Mouse (Mus musculus) embryonic facial prominence, embryonic 12.5 days (tissue): ENCODE data around the gene Proser2. TPM values are rescaled to one million over a fixed set of nuclear protein-coding genes. Genes with fewer than 3 reads are reported as not detected.

Experiments
- ATAC-seq: fragments of 200-750 bp; cut with Nextera tagmentation; 2 replicates; pipeline ENCODE4 v1.8.0; 2017; ENCODE audit not compliant: insufficient number of reproducible peaks, insufficient read depth, low FRiP score, low TSS enrichment
- H3K27ac ChIP-seq: fragments of 300-500 bp; sonication (generic); 2 replicates; pipeline ENCODE4 v1.5.1; 2016; ENCODE audit warnings: mild to moderate bottlenecking
- H3K27me3 ChIP-seq: fragments of 300-500 bp; sonication (generic); 2 replicates; pipeline ENCODE4 v1.6.1; 2016; ENCODE audit warnings: mild to moderate bottlenecking, moderate library complexity
- H3K36me3 ChIP-seq: fragments of 300-500 bp; sonication (generic); 2 replicates; pipeline ENCODE4 v1.6.1; 2016; ENCODE audit warnings: mild to moderate bottlenecking
- H3K4me1 ChIP-seq: fragments of 300-500 bp; sonication (generic); 2 replicates; pipeline ENCODE4 v1.6.1; 2016
- H3K4me2 ChIP-seq: fragments of 300-500 bp; sonication (generic); replicated peaks from 2 replicates; pipeline ENCODE4 v1.6.1; 2016; ENCODE audit warnings: mild to moderate bottlenecking, moderate library complexity
- H3K4me3 ChIP-seq: fragments of 300-500 bp; sonication (generic); 2 replicates; pipeline ENCODE4 v1.5.1; 2016; ENCODE audit warnings: mild to moderate bottlenecking
- H3K9ac ChIP-seq: fragments of 300-500 bp; sonication (generic); 2 replicates; pipeline ENCODE4 v1.6.1; 2016; ENCODE audit warnings: mild to moderate bottlenecking, moderate library complexity
- H3K9me3 ChIP-seq: fragments of 300-500 bp; sonication (generic); 2 replicates; pipeline ENCODE4 v1.6.1; 2016; ENCODE audit warnings: mild to moderate bottlenecking, moderate library complexity
- WGBS: fragments of 180-500 bp; shearing (Covaris S2); methylation state at CpG from one replicate; pipeline ENCODE4 v1.1.7; 2016; 5-methylcytosine and 5-hydroxymethylcytosine counted together
- polyA plus RNA-seq: library from polyadenylated mRNA; unstranded; fragments of >200 nt; fragmentation: Nextera tagmentation; extraction: Ambion mirVana; gene quantifications from 2 replicates; pipeline ENCODE4 v1.2.1, GENCODE M21; 2016

The Proser2 gene
- 5.5 and 7.7 TPM in 2 replicates for polyA plus RNA-seq

GRCm38 (mm10) chr2:6129555-6130355 is at the start of gene Proser2:
Gene Proser2 (minus strand): TSS chr2:6130211.
- Histone ChIP-seq H3K9ac (peak within 1 kb of the TSS; percentile 54), H3K27me3 (peaks cover 24% of the 10 kb centered on the region), H3K4me2 (peak within 1 kb of the TSS; percentile 90), H3K4me3 (peak within 1 kb of the TSS; percentile 71), H3K27ac (no peak within 1 kb of the TSS), H3K9me3 (no peaks in the 10 kb centered on the region), H3K36me3 (no peaks in the 10 kb centered on the region), H3K4me1 (no peaks in the 10 kb centered on the region)
- under 1% methylated on average over 82 of the region's 83 CpGs for WGBS
- ATAC-seq, result peak; percentile 88

GRCm38 (mm10) chr2:6179749-6180117 is 49.7 kb upstream of the Proser2 start:
- H3K9ac ChIP-seq, result no peak overlapping the region
- no peaks in the 10 kb centered on the region for H3K27me3 ChIP-seq
- 81% methylated on average over 1 of the region's 1 CpGs for WGBS
- H3K36me3 ChIP-seq, result no peaks in the 10 kb centered on the region
- no peaks in the 10 kb centered on the region for H3K4me1 ChIP-seq
- peaks cover 3% of the 10 kb centered on the region; the same call in 1 of the 2 replicates for H3K9me3 ChIP-seq
- H3K27ac ChIP-seq, result no peak overlapping the region
- H3K4me2 ChIP-seq, result no peak overlapping the region
- H3K4me3 ChIP-seq, result no peak overlapping the region
- ATAC-seq, result no peak

GRCm38 (mm10) chr2:6178901-6179748 is 49.1 kb upstream of the Proser2 start:
- Histone ChIP-seq H3K4me2 (no peak overlapping the region), H3K9me3 (peaks cover 3% of the 10 kb centered on the region; the same call in 1 of the 2 replicates), H3K27me3 (no peaks in the 10 kb centered on the region), H3K4me3 (no peak overlapping the region), H3K9ac (no peak overlapping the region), H3K4me1 (no peaks in the 10 kb centered on the region), H3K27ac (no peak overlapping the region), H3K36me3 (no peaks in the 10 kb centered on the region)
- WGBS, result 82% methylated on average over 16 of the region's 16 CpGs
- no peak for ATAC-seq

- Histone ChIP-seq H3K4me2 (no peak overlapping the region), H3K4me1 (no peaks in the 10 kb centered on the region), H3K27me3 (no peaks in the 10 kb centered on the region), H3K27ac (no peak overlapping the region), H3K9me3 (no peaks in the 10 kb centered on the region), H3K4me3 (no peak overlapping the region), H3K36me3 (no peaks in the 10 kb centered on the region), H3K9ac (no peak overlapping the region)
- ATAC-seq, result no peak
- WGBS, result 19% methylated on average over 3 of the region's 3 CpGs
Measured at GRCm38 (mm10) chr2:6173013-6173412, 43.0 kb upstream of the Proser2 start.

- H3K4me1 ChIP-seq, result peaks cover 7% of the 10 kb centered on the region
- no peak overlapping the region for H3K9ac ChIP-seq
- H3K27ac ChIP-seq, result no peak overlapping the region
- no peak overlapping the region for H3K4me2 ChIP-seq
- no peaks in the 10 kb centered on the region for H3K27me3 ChIP-seq
- ATAC-seq, result no peak
- WGBS, result 73% methylated on average over 2 of the region's 2 CpGs
- no peak overlapping the region for H3K4me3 ChIP-seq
- no peaks in the 10 kb centered on the region for H3K36me3 ChIP-seq
- no peaks in the 10 kb centered on the region for H3K9me3 ChIP-seq
Measured at GRCm38 (mm10) chr2:6168560-6168959, 38.5 kb upstream of the Proser2 start.

- Histone ChIP-seq H3K27me3 (no peaks in the 10 kb centered on the region), H3K9me3 (no peaks in the 10 kb centered on the region), H3K4me3 (no peak overlapping the region), H3K27ac (no peak overlapping the region), H3K36me3 (no peaks in the 10 kb centered on the region), H3K4me2 (no peak overlapping the region), H3K4me1 (peaks cover 7% of the 10 kb centered on the region), H3K9ac (no peak overlapping the region)
- ATAC-seq, result 0 out of 2 replicates have a peak, but pooled peaks have one; percentile 62
- 22% methylated on average over 5 of the region's 5 CpGs for WGBS
Measured at GRCm38 (mm10) chr2:6167843-6168558, 38.0 kb upstream of the Proser2 start.

- Histone ChIP-seq H3K9me3 (no peaks in the 10 kb centered on the region), H3K27me3 (no peaks in the 10 kb centered on the region), H3K4me1 (peaks cover 18% of the 10 kb centered on the region), H3K4me3 (no peak overlapping the region), H3K4me2 (no peak overlapping the region), H3K36me3 (no peaks in the 10 kb centered on the region), H3K27ac (no peak overlapping the region), H3K9ac (no peak overlapping the region)
- 78% methylated on average over 6 of the region's 6 CpGs for WGBS
- ATAC-seq, result no peak
Measured at GRCm38 (mm10) chr2:6165771-6166170, 35.8 kb upstream of the Proser2 start.

GRCm38 (mm10) chr2:6164606-6165290 is 34.7 kb upstream of the Proser2 start:
- H3K9ac ChIP-seq, result no peak overlapping the region
- H3K9me3 ChIP-seq, result no peaks in the 10 kb centered on the region
- no peak overlapping the region for H3K27ac ChIP-seq
- ATAC-seq, result no peak
- H3K4me2 ChIP-seq, result no peak overlapping the region
- 56% methylated on average over 16 of the region's 16 CpGs for WGBS
- H3K36me3 ChIP-seq, result no peaks in the 10 kb centered on the region
- peaks cover 25% of the 10 kb centered on the region for H3K4me1 ChIP-seq
- H3K27me3 ChIP-seq, result no peaks in the 10 kb centered on the region
- H3K4me3 ChIP-seq, result no peak overlapping the region

- Histone ChIP-seq H3K36me3 (no peaks in the 10 kb centered on the region), H3K9me3 (no peaks in the 10 kb centered on the region), H3K4me3 (no peak overlapping the region), H3K4me2 (no peak overlapping the region), H3K27ac (no peak overlapping the region), H3K4me1 (peaks cover 30% of the 10 kb centered on the region), H3K9ac (no peak overlapping the region), H3K27me3 (no peaks in the 10 kb centered on the region)
- 41% methylated on average over 6 of the region's 6 CpGs for WGBS
- no peak for ATAC-seq
Measured at GRCm38 (mm10) chr2:6162366-6163040, 32.5 kb upstream of the Proser2 start.

GRCm38 (mm10) chr2:6159735-6160134 is 29.7 kb upstream of the Proser2 start:
- H3K4me1 ChIP-seq, result peaks cover 27% of the 10 kb centered on the region
- no peaks in the 10 kb centered on the region for H3K27me3 ChIP-seq
- WGBS, result 26% methylated on average over 2 of the region's 2 CpGs
- H3K36me3 ChIP-seq, result no peaks in the 10 kb centered on the region
- no peaks in the 10 kb centered on the region for H3K9me3 ChIP-seq
- no peak overlapping the region for H3K27ac ChIP-seq
- no peak for ATAC-seq
- H3K9ac ChIP-seq, result no peak overlapping the region
- H3K4me2 ChIP-seq, result no peak overlapping the region
- H3K4me3 ChIP-seq, result no peak overlapping the region
